Mouse (Mus musculus) gastrocnemius, postnatal 10 days (tissue): ENCODE measurements at regions not wholly inside any gene's neighbourhood (a gene's known extent, or its start where the extent isn't known, plus 50 kb on each side); places are given as distances from the start of the nearest gene placed in this dataset.
"Not testable (repeated sequence)": the region's sequence is repeated elsewhere in the genome, so short reads cannot be mapped to it uniquely, and the experiment has no call there.

Experiments used
- DNase-seq: peaks from one replicate; pipeline ENCODE4 v3.0.0; 2021; ENCODE audit warnings: mixed read lengths

DNA sequence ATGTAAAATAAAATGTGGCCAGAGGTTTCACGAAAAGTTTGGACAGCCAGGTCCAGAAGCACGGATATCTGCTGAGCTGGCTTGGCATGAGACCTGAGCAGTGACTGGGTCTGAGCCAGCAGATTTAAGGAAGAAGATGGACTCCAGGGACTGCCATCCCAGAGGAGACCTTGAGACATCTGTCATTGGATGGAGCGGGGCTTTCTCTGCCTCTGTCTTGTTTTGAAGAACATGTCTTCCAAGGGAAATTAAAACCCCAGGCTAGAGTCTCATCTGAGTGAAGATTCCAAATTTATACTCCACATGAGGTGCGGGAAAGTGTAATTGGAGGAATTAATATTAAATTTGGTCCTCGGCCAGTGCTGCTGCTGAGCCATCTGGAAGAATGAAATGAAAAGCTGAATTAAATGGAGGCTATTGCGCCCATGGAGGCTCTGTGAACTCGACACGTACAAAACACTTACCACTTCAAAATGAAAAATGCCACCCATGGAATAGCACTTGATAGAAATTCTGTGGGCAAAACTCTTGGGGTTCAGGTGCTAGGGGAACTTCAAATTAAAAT, 129.8 kb upstream of the Adcy2 start:
- DNase-seq, result no peak

- no peak for DNase-seq
Measured at GRCm38 (mm10) chr13:69127522-69127921, 128.2 kb upstream of the Adcy2 start.

DNA sequence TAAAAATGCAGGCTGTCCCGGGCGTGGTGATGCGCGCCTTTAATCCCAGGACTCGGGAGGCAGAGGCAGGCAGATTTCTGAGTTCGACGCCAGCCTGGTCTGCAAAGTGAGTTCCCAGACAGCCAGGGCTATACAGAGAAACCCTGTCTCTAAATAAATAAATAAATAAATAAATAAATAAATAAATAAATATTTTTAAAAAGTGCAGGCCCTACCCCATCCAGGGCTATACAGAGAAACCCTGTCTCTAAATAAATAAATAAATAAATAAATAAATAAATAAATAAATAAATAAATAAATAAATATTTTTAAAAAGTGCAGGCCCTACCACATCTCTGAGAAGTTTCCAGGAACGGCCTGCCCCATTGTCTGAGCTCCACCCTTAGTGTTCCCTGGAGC, 119.4 kb upstream of the Adcy2 start:
- DNase-seq, result not testable (repeated sequence)

DNA sequence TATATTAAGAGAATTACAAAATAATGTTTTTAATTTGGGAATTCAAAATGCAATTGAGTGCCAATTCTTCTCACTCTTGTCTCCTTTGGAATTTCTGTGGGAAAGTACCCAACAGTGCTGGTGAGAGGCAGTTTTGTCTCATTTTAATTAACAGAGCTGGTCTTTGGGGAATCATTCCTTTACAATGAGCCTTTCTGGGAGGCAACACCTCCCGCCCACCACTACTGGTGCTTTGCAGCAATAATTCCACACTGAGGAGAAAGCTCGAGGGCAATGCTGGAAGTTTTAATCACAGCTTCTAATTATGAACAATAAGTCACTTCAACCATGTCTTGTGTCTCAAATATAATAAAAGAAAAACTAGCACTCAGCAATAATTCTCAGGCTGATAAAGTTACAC, 109.8 kb upstream of the Adcy2 start:
- no peak for DNase-seq

DNA sequence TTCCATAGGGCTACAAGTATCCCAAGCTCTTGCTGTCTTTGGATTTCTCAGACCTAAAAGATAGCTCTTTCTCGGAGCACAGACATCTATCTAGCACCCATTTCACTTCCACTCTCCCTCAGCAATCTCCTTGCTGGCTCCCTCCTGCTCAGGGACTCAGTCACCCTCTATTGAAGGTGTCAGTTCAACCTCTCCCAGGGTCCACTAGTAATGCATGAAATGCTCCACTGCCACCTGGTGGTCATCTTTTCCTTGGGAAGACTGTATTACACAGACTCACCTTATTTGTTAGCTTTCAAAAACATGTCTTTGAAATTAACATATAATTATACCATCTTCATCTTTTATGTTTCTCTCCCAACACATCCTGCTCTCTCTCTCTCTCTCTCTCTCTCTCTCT, 87.3 kb upstream of the Adcy2 start:
- peak; percentile 59 for DNase-seq

- DNase-seq, result no peak
Measured at GRCm38 (mm10) chr13:69070336-69070735, 71.0 kb upstream of the Adcy2 start.

DNA sequence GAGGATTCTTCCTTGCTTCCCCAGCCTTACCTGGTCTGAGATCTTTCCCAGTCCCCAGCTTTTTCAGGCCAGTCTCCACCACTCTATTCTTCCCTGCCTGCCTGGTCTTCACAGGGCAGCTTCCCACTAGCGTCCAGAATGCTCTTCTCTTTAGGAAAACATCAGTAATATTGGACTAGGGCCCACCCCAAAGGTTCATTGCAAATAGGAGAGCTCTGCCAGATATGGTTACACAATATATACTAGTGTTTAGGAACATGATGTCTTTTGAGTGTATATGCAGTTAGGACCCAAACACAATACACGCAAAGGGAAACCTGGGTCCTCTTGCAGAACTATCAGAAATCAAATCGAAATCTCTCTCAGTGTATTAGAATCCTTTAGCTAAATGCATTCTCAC, 70.5 kb upstream of the Adcy2 start:
- DNase-seq, result no peak

DNA sequence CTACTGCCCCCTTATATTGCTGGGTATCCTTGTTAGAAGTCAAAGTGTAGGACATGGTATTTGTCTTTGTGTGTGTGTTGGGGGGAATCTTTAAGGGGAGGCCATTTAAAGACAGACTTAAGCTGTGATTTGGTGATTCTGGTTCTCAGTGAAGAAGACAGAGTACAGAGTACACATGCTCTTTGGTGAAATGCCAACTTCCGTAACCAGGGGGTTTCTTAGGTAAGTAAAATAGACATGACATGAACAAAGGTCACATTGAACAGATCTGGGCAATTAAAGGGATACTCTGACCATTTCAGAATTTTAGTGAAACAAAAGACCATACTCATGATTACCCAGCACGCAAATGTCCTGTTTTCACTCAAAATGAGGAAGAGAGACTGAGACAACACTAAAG, 67.3 kb upstream of the Adcy2 start:
- no peak for DNase-seq

DNA sequence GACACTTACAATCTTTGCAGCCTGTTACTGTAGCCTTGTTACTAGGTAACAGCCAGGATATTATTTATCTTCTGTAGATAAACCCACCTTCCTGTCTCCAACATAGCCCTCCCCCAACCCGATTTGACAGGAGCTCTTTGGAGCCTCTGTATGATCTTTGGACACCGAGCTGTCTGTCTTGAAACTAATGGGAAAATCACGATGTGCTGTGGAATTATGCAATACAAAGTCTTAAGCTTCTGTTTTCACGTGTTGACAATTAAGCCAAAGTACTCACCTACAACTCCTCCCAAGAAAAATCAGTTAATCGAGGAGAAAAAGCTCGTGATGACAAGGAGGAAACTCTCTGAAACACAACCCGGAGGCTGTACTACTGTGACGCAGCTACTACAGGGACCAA, 65.9 kb upstream of the Adcy2 start:
- no peak for DNase-seq

DNA sequence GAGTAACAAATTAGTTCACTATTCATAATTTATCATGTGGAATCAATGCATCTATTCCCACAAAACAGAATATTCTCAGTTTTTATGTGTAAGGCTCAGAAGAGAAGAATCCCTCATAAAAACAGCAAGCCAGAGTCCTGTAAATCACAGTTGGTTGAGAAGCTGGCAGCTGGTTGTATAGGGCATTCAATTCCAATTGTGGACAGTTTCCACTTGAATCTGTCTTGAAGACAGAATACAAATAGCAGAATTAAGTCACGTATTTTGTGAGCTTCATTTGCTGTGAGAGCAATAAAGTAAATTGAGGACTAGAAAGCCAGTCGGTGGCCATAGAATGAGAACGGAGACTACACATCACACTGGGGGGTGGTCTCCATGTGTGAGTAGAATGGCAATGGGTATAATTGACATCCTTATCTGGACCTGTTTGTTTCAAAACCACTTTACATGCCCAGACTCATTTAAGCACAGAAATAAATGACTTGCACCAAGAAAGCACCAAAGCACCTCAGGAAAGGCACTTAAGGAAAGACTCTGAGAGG, 63.4 kb upstream of the Adcy2 start:
- no peak for DNase-seq

- DNase-seq, result no peak
Measured at GRCm38 (mm10) chr13:69061436-69061835, 62.1 kb upstream of the Adcy2 start.
